Mouse (Mus musculus) bone marrow, adult 2 months (tissue): Measurements from ENCODE around the gene Tmem222.

Experiments used
- CTCF ChIP-seq: fragments of 200-500 bp; IDR thresholded peaks from 2 replicates; pipeline ENCODE4 v1.5.1; 2011; ENCODE audit warnings: low read length, control low read depth; ENCODE audit not compliant: control insufficient read depth, insufficient read depth
- POLR2A ChIP-seq: fragments of 200-500 bp; IDR thresholded peaks from 2 replicates; pipeline ENCODE4 v1.6.1; 2011; ENCODE audit warnings: low read depth, mild to moderate bottlenecking, control low read depth, low read length, borderline replicate concordance; ENCODE audit not compliant: control insufficient read depth

DNA sequence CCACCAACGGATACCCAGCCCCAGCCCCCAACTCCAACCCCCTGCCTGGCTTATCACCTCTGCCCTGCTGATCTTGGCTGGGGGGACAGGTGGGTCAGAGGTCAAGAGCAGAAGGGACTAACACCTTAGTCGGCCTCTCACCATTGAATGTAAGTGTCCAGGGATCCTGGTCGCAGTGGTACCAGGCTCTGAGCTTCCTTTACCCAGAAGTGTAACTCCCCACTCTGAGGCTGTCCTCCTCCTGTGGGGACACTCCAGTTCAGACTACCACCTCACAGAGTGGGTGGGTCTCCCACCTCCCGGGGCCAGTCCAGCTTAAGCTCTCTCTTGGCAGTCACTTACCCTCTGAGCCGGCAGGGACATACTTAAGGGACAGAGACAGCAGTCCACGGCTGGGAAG lies 22.2 kb downstream of the Tmem222 start:
- no peak for TF ChIP-seq CTCF
- TF ChIP-seq POLR2A, result no peak
